Mouse (Mus musculus) frontal cortex, postnatal 36 days (tissue): ENCODE data around the gene Ptpn22.
A peak's percentile ranks its signal among the peaks of the same experiment; 100 is the strongest.

Experiments used
- DNase-seq, 2 experiments: peaks; one replicate each; pipeline ENCODE4 v3.0.0; 2022; ENCODE audit warnings: low spot score in 2 of 2

Gene Ptpn22

DNA sequence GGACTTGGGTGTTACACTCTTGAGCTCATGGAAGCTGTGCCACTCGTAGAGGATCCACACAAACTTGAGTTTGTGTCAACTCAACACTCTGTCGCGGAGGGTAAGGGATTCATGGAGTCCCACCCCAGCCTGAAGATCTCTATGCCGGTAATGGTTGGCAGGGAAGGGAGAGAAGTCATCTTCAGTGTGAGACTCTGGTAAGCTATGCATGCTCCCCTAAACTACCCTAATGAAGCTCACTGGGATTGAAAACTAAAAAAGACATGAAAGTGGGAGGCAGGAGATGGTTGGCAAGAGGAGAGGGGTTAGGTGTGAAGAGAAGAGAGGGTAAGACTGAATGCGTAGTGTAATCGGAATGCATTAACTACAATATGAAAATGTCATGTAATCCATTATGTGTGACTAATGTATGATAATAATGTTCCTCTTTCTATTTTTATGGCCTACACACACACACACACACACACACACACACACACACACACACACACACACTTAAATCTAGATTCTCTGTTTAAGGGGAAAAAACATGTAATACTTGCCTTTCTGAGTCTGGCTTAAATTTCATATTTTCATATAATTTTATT is 1.5 kb upstream of the Ptpn22 start:
- DNase-seq: no peak

DNA sequence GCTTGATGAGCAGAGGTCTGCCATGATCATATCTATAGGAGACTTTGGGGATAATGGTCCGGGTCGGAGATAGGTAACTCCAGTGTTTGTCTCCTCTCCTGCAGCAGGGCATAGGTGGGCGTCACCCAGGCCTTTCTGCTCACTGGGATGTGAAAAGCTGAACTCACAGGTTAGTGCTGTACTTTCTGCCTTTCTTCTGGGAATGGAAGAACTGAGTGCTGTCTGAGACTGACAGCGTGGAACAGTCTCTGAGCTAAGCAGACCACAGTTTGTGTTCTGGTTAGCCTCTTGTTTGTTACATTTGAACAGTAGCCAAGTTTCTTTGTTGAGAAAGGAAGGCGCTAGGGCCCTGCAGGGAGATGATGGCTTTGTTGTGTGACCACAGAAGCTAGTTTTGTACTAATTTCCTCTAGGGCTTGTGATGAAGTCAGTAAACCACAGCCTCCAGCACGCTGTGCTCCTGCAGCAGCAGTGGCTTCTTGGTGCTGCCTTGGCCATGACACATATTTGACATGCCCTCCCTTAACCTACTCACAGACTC is 326 bp downstream of the Ptpn22 start:
- no peak for DNase-seq

- DNase-seq: no peak
Observed at GRCm38 (mm10) chr3:103862721-103863220, 3.2 kb downstream of the Ptpn22 start.

GRCm38 (mm10) chr3:103864200-103864599 is 4.6 kb downstream of the Ptpn22 start:
- DNase-seq: no peak

- no peak for DNase-seq
Observed at GRCm38 (mm10) chr3:103867424-103867971, 7.9 kb downstream of the Ptpn22 start.

- no peak for DNase-seq
Observed at GRCm38 (mm10) chr3:103868008-103868407, 8.4 kb downstream of the Ptpn22 start.

DNA sequence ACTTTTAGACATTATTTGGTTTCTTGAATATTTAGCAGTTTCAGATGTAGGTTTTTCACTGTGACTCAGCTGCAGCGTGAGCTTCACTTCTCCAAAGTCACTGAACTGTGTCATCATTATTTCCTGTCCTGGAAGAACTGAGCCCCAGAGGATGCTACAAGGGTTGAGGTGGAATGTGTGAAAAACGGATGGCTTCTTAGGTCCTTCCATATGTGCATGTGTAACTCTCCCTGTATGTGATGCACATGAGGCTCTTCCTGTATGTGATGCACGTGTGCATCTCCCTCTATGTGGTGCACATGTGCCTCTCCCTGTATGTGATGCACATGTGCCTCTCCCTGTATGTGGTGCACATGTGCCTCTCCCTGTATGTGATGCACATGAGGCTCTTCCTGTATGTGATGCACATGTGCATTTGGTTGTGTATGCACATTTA is 13.1 kb downstream of the Ptpn22 start:
- DNase-seq: no peak

DNA sequence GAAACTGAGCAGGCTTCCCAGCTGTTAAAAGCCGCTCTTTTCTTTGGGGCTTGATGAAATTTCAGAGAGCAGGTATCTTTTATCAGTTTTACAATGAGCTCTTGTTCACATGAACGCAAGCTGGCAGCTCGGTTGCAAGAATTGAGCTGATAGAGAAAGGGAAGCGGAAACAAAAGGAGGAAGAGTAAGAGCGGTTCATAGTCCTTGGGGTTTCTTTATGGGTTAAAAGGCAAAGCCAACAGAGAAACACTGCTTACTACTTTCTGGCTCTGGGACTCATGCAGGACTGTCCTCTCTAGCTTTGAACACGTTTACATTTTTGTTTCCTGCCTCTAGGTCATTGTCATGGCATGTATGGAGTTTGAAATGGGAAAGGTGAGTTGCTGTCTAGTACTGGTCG is 14.7 kb downstream of the Ptpn22 start:
- DNase-seq: no peak

GRCm38 (mm10) chr3:103885946-103886345 is 26.4 kb downstream of the Ptpn22 start:
- no peak for DNase-seq

GRCm38 (mm10) chr3:103887581-103887980 is 28.0 kb downstream of the Ptpn22 start:
- DNase-seq: peak; percentile 23 to 62

- no peak for DNase-seq
Observed at GRCm38 (mm10) chr3:103893374-103893773, 33.8 kb downstream of the Ptpn22 start.

GRCm38 (mm10) chr3:103904705-103905104 is 45.1 kb downstream of the Ptpn22 start:
- no peak for DNase-seq

DNA sequence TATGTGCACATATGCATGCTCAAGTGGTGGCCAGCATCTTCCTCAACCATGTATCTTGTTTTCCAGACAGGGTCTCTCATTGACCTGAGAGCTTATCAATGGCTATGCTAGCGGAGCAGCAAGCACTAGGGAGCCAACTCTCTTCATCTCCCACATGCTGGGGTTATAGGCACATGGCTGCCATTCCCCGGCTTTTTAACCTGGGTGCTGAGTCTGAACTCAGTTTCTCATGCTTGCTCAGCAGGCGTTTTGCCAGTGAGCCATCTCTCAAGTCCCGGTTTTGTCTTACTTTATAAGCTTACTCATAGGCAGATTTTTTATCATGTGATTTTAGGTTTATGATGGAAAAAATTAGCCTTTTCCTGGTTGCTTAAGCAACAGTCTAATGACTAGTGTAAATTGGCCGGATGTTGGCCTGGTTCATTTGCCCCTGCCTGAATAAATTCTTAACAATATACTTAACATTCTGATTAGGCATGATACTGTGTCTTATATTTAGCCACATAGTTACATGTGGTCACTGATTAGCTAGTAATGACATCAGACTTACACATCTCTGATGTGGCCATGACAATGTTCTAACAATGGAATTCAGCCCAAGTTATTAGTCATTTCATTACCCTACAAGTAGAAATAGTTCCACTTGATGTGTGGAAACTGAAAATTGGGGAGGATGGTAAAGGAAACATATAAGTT is 47.9 kb downstream of the Ptpn22 start:
- DNase-seq: no peak

DNA sequence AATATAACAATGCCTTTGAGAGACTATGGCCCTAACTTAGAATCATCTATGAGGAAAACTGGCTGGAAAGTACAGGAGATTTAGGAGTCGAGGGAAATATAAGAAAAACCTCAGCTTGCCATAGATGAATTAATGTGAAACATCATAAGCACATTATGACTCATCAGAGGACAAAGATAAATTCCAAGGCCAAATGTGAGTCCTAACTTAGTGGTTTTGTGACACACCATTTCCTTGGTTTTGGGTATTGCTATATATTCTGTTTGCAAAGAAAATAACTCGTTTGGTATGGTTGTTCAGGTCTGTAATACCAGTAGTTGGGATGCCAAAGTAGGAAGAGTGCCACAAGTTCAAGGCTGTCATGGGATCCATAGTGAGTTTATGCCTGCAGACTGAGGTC is 49.2 kb downstream of the Ptpn22 start:
- no peak for DNase-seq

DNA sequence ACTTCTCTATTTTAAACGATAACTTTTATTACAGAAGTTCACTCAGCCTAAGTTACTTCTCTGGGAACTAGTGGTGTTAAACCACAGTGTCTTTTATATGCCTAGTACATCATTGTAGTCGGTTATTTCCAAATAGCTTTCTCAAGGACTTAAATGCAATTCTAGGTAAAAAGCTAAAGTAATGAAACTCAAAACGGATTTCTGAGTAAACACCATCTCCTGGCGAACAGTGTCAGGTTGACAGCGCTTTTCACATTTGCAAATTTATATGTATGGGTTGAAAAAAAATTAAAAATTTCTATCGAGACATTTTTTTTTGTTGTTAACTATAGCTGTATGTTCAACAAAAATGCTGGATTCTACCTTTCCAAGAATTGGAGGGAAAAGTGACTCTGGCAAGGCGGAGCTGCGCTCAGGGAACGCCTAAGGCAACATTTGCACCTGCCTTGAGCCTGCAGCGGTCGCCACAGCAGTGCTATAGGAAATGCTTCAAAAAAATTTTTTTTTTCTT is 53.9 kb downstream of the Ptpn22 start:
- DNase-seq: no peak

- peak; percentile 96 to 98 for DNase-seq
Observed at GRCm38 (mm10) chr3:103914010-103914669, 54.5 kb downstream of the Ptpn22 start, which contains the start of gene Rsbn1. TSS of gene Rsbn1 (plus strand) at chr3:103914120.

- DNase-seq: peak; percentile 39 to 49
Observed at GRCm38 (mm10) chr3:103914732-103915508, 55.3 kb downstream of the Ptpn22 start.

GRCm38 (mm10) chr3:103915509-103915896 is 55.9 kb downstream of the Ptpn22 start:
- no peak for DNase-seq

DNA sequence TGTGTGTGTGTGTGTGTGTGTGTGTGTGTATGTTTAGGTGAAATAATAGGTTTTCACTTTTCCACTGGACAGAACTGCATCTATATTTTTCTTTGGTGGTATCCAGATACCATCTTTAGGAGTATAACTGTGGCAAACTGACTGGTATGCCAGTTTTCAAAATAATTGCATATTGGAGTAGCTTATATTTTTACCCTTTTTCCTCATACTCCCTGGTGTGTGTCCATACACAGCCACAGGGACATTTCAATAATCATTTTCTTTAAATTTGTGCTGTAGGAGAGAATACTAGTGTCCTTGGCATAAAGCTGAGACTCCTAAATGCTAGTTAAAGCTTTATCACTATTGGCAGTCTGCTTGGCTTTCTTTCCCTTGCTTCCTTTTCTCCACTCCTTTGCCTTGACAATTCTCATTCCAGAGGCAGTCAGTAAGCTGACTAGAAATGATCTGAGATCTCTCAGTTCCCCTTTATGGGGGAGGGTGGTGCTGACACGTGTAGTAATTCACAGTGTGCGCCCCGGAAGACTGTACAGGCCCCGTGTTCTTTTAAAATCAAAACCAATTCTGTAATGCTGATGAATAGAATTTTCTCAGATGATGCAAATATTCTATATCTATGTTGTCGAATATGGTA is 56.7 kb downstream of the Ptpn22 start:
- DNase-seq: no peak

GRCm38 (mm10) chr3:103916839-103917237 is 57.2 kb downstream of the Ptpn22 start:
- no peak for DNase-seq

- no peak for DNase-seq
Observed at GRCm38 (mm10) chr3:103920094-103920493, 60.5 kb downstream of the Ptpn22 start.
